Mouse (Mus musculus) hematopoietic multipotent progenitor cell, adult 10-12 weeks (in vitro differentiated cells): ENCODE measurements around the gene Aqp6. TPM values are rescaled to one million over a fixed set of nuclear protein-coding genes. Genes with fewer than 3 reads are reported as not detected.

Source experiments
- polyA plus RNA-seq: library from polyadenylated mRNA; stranded (reverse); fragments of >175 nt; gene quantifications from 2 replicates; pipeline ENCODE4 v1.2.3, GENCODE M21; 2012; ENCODE audit warnings: low replicate concordance

Aqp6 gene
- polyA plus RNA-seq: not detected in 2 replicates

DNA sequence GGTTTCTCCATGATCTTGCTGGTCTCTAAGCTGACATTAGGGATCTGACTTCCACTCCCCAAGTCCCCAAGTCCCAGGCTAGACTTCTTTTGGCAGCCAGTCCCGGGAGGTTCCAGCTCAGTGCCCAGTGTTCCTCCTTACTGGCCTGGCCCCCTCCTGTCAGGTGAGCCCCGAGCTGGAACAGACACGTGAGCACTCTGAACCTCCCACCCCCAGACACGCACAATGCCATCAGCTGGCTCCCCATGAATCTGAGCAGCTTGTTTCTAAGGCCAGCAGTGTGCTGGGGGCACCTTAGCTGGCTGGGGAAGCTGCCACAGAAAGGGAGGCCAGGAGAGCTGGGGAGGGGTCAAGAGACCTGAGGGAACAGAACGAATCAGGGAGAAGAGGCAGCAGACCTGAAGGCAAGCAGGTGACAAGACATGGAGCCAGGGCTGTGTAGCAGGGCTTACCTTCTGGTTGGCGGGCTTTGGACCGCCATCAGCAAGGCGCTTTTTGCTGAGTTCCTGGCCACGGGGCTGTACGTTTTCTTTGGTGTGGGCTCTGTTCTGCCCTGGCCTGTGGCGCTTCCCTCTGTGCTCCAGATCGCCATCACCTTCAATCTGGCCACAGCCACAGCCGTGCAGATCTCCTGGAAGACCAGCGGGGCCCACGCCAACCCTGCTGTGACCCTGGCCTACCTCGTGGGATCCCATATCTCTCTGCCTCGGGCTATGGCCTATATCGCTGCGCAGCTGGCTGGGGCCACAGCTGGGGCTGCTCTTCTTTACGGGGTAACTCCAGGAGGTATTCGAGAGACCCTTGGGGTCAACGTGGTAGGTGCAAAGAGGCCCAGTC lies at the start of gene Aqp6:
Gene Aqp6 (plus strand): TSS at position 415 of the 837 bp plus-strand sequence.

GRCm38 (mm10) chr15:99578802-99579485 lies 22.3 kb upstream of the Aqp6 start, which contains the start of gene Aqp2:
Gene Aqp2 (plus strand): TSS chr15:99579055.

GRCm38 (mm10) chr15:99590429-99591084 lies 10.6 kb upstream of the Aqp6 start, which contains the start of gene Aqp5:
Gene Aqp5 (plus strand): TSS chr15:99590782.

GRCm38 (mm10) chr15:99651163-99651872 lies 50.1 kb downstream of the Aqp6 start, which contains the start of gene Racgap1:
Gene Racgap1 (minus strand): TSS chr15:99651656.

Other genes starting within 250 kb of the Aqp6 start
- 32.9 and 50.9 TPM in 2 replicates for gene Fmnl3, start 230.9 kb upstream of the Aqp6 start, polyA plus RNA-seq
- 269 and 344 TPM in 2 replicates for gene Tmbim6, start 208.5 kb upstream of the Aqp6 start, polyA plus RNA-seq
- 29.9 and 69.3 TPM in 2 replicates for gene Nckap5l, start 143.7 kb upstream of the Aqp6 start, polyA plus RNA-seq
- gene Bcdin3d, start 126.7 kb upstream of the Aqp6 start, polyA plus RNA-seq: 8.0 and 15.4 TPM in 2 replicates
- gene Faim2, start 73.2 kb upstream of the Aqp6 start, polyA plus RNA-seq: 0.02 TPM in 1 of 2 replicates, not detected in the other
- not detected in 2 replicates for gene Aqp2, start 22.3 kb upstream of the Aqp6 start, polyA plus RNA-seq
- not detected in 2 replicates for gene Aqp5, start 10.6 kb upstream of the Aqp6 start, polyA plus RNA-seq
- 2.9 and 10.5 TPM in 2 replicates for gene Racgap1, start 50.3 kb downstream of the Aqp6 start, polyA plus RNA-seq
- gene Asic1, start 69.0 kb downstream of the Aqp6 start, polyA plus RNA-seq: 0.12 and 0.14 TPM in 2 replicates
- gene Smarcd1, start 100.7 kb downstream of the Aqp6 start, polyA plus RNA-seq: 40.5 and 45.4 TPM in 2 replicates
- 9.8 and 58.8 TPM in 2 replicates for gene Gm17349, start 104.1 kb downstream of the Aqp6 start, polyA plus RNA-seq
- 10.7 and 22.7 TPM in 2 replicates for gene Gpd1, start 116.1 kb downstream of the Aqp6 start, polyA plus RNA-seq
- gene Cox14, start 124.2 kb downstream of the Aqp6 start, polyA plus RNA-seq: 42.0 and 88.3 TPM in 2 replicates
- gene Cers5, start 171.5 kb downstream of the Aqp6 start, polyA plus RNA-seq: 25.3 and 36.1 TPM in 2 replicates